Mouse (Mus musculus) liver, embryonic 15.5 days (tissue): ENCODE measurements at regions not wholly inside any gene's neighbourhood (a gene's known extent, or its start where the extent isn't known, plus 50 kb on each side); places are given as distances from the start of the nearest gene placed in this dataset.

Source experiments
- ATAC-seq: fragments of 200-750 bp; cut with Nextera tagmentation; 2 replicates; pipeline ENCODE4 v1.8.0; 2017; ENCODE audit warnings: moderate number of reproducible peaks, mild to moderate bottlenecking, moderate library complexity; ENCODE audit not compliant: insufficient read depth
- H3K27ac ChIP-seq: fragments of 300-500 bp; sonication (generic); replicated peaks from 2 replicates; pipeline ENCODE4 v1.5.1; 2015; ENCODE audit warnings: mild to moderate bottlenecking, inconsistent platforms
- H3K27me3 ChIP-seq: fragments of 300-500 bp; sonication (generic); 2 replicates; pipeline ENCODE4 v1.6.1; 2015; ENCODE audit warnings: mild to moderate bottlenecking, inconsistent platforms
- H3K36me3 ChIP-seq: fragments of 300-500 bp; sonication (generic); replicated peaks from 2 replicates; pipeline ENCODE4 v1.6.1; 2015; ENCODE audit warnings: moderate library complexity, mild to moderate bottlenecking, inconsistent platforms
- H3K4me1 ChIP-seq: fragments of 300-500 bp; sonication (generic); replicated peaks from 2 replicates; pipeline ENCODE4 v1.6.1; 2015; ENCODE audit warnings: inconsistent platforms
- H3K4me2 ChIP-seq: fragments of 300-500 bp; sonication (generic); 2 replicates; pipeline ENCODE4 v1.6.1; 2015; ENCODE audit warnings: moderate library complexity, mild to moderate bottlenecking, inconsistent platforms
- H3K4me3 ChIP-seq: fragments of 300-500 bp; sonication (generic); replicated peaks from 2 replicates; pipeline ENCODE4 v1.5.1; 2015; ENCODE audit warnings: mild to moderate bottlenecking, inconsistent platforms
- H3K9ac ChIP-seq: fragments of 300-500 bp; sonication (generic); 2 replicates; pipeline ENCODE4 v1.6.1; 2015; ENCODE audit warnings: moderate library complexity, mild to moderate bottlenecking, inconsistent platforms
- H3K9me3 ChIP-seq: fragments of 300-500 bp; sonication (generic); replicated peaks from 2 replicates; pipeline ENCODE4 v1.6.1; 2016; ENCODE audit warnings: inconsistent platforms
- WGBS: fragments of 180-500 bp; shearing (Covaris S2); methylation state at CpG from one replicate; pipeline ENCODE4 v1.1.7; 2015; ENCODE audit warnings: mixed read lengths; ENCODE audit not compliant: insufficient replicate concordance; 5-methylcytosine and 5-hydroxymethylcytosine counted together

- Histone ChIP-seq H3K4me3 (no peak overlapping the region), H3K27me3 (no peaks in the 10 kb centered on the region), H3K36me3 (no peaks in the 10 kb centered on the region), H3K4me1 (no peaks in the 10 kb centered on the region), H3K9ac (no peak overlapping the region), H3K9me3 (no peaks in the 10 kb centered on the region), H3K27ac (no peak overlapping the region), H3K4me2 (no peak overlapping the region)
- ATAC-seq, result no peak
- 71% methylated on average over 6 of the region's 6 CpGs for WGBS
Measured at GRCm38 (mm10) chr11:112889760-112890159, 107.7 kb downstream of the Sox9 start.

GRCm38 (mm10) chr11:112897597-112897996, 115.6 kb downstream of the Sox9 start:
- Histone ChIP-seq H3K9me3 (no peaks in the 10 kb centered on the region), H3K4me1 (no peaks in the 10 kb centered on the region), H3K27ac (no peak overlapping the region), H3K36me3 (no peaks in the 10 kb centered on the region), H3K4me2 (no peak overlapping the region), H3K27me3 (no peaks in the 10 kb centered on the region), H3K4me3 (no peak overlapping the region), H3K9ac (no peak overlapping the region)
- ATAC-seq, result no peak
- WGBS, result 49% methylated on average over 2 of the region's 2 CpGs

- H3K4me1 ChIP-seq, result no peaks in the 10 kb centered on the region
- no peaks in the 10 kb centered on the region for H3K27me3 ChIP-seq
- no peaks in the 10 kb centered on the region for H3K36me3 ChIP-seq
- H3K9me3 ChIP-seq, result no peaks in the 10 kb centered on the region
- H3K4me3 ChIP-seq, result no peak overlapping the region
- no peak overlapping the region for H3K27ac ChIP-seq
- no peak overlapping the region for H3K9ac ChIP-seq
- no peak overlapping the region for H3K4me2 ChIP-seq
- 52% methylated on average over 3 of the region's 3 CpGs for WGBS
- no peak for ATAC-seq
Measured at GRCm38 (mm10) chr11:112902618-112903017, 120.6 kb downstream of the Sox9 start.

GRCm38 (mm10) chr11:112910309-112910708, 128.3 kb downstream of the Sox9 start:
- no peaks in the 10 kb centered on the region for H3K36me3 ChIP-seq
- no peak overlapping the region for H3K27ac ChIP-seq
- H3K4me1 ChIP-seq, result no peaks in the 10 kb centered on the region
- no peak overlapping the region for H3K4me2 ChIP-seq
- ATAC-seq, result no peak
- H3K9ac ChIP-seq, result no peak overlapping the region
- WGBS, result 55% methylated on average over 5 of the region's 5 CpGs
- H3K9me3 ChIP-seq, result no peaks in the 10 kb centered on the region
- H3K4me3 ChIP-seq, result no peak overlapping the region
- H3K27me3 ChIP-seq, result no peaks in the 10 kb centered on the region

- H3K9me3 ChIP-seq, result no peaks in the 10 kb centered on the region
- H3K4me3 ChIP-seq, result no peak overlapping the region
- H3K27ac ChIP-seq, result no peak overlapping the region
- no peak overlapping the region for H3K4me2 ChIP-seq
- no peak overlapping the region for H3K9ac ChIP-seq
- WGBS, result 58% methylated on average over 3 of the region's 3 CpGs
- no peak for ATAC-seq
- no peaks in the 10 kb centered on the region for H3K27me3 ChIP-seq
- H3K36me3 ChIP-seq, result no peaks in the 10 kb centered on the region
- no peaks in the 10 kb centered on the region for H3K4me1 ChIP-seq
Measured at GRCm38 (mm10) chr11:112912875-112913274, 130.9 kb downstream of the Sox9 start.

GRCm38 (mm10) chr11:112916923-112917322, 134.9 kb downstream of the Sox9 start:
- H3K9ac ChIP-seq, result no peak overlapping the region
- no peaks in the 10 kb centered on the region for H3K27me3 ChIP-seq
- ATAC-seq, result no peak
- no peak overlapping the region for H3K4me2 ChIP-seq
- no peak overlapping the region for H3K4me3 ChIP-seq
- no peaks in the 10 kb centered on the region for H3K4me1 ChIP-seq
- H3K9me3 ChIP-seq, result no peaks in the 10 kb centered on the region
- no peak overlapping the region for H3K27ac ChIP-seq
- no peaks in the 10 kb centered on the region for H3K36me3 ChIP-seq
- 57% methylated on average over 1 of the region's 1 CpGs for WGBS

GRCm38 (mm10) chr11:112920131-112920530, 138.1 kb downstream of the Sox9 start:
- H3K27me3 ChIP-seq, result no peaks in the 10 kb centered on the region
- H3K27ac ChIP-seq, result no peak overlapping the region
- no peak overlapping the region for H3K4me2 ChIP-seq
- no peaks in the 10 kb centered on the region for H3K36me3 ChIP-seq
- H3K4me3 ChIP-seq, result no peak overlapping the region
- H3K9me3 ChIP-seq, result no peaks in the 10 kb centered on the region
- WGBS, result 56% methylated on average over 4 of the region's 4 CpGs
- no peaks in the 10 kb centered on the region for H3K4me1 ChIP-seq
- no peak for ATAC-seq
- no peak overlapping the region for H3K9ac ChIP-seq

GRCm38 (mm10) chr11:112924577-112924976, 142.6 kb downstream of the Sox9 start:
- H3K4me2 ChIP-seq, result no peak overlapping the region
- ATAC-seq, result no peak
- no peaks in the 10 kb centered on the region for H3K9me3 ChIP-seq
- WGBS, result 38% methylated on average over 1 of the region's 1 CpGs
- H3K9ac ChIP-seq, result no peak overlapping the region
- H3K36me3 ChIP-seq, result no peaks in the 10 kb centered on the region
- no peaks in the 10 kb centered on the region for H3K4me1 ChIP-seq
- H3K4me3 ChIP-seq, result no peak overlapping the region
- H3K27ac ChIP-seq, result no peak overlapping the region
- H3K27me3 ChIP-seq, result no peaks in the 10 kb centered on the region

- H3K9ac ChIP-seq, result no peak overlapping the region
- 42% methylated on average over 6 of the region's 6 CpGs for WGBS
- H3K27me3 ChIP-seq, result no peaks in the 10 kb centered on the region
- H3K4me2 ChIP-seq, result no peak overlapping the region
- no peak for ATAC-seq
- H3K4me1 ChIP-seq, result no peaks in the 10 kb centered on the region
- no peak overlapping the region for H3K27ac ChIP-seq
- no peak overlapping the region for H3K4me3 ChIP-seq
- H3K36me3 ChIP-seq, result no peaks in the 10 kb centered on the region
- H3K9me3 ChIP-seq, result no peaks in the 10 kb centered on the region
Measured at GRCm38 (mm10) chr11:112925140-112925539, 143.1 kb downstream of the Sox9 start.

GRCm38 (mm10) chr11:112926330-112927025, 144.5 kb downstream of the Sox9 start:
- Histone ChIP-seq H3K27me3 (no peaks in the 10 kb centered on the region), H3K4me2 (no peak overlapping the region), H3K4me3 (no peak overlapping the region), H3K4me1 (no peaks in the 10 kb centered on the region), H3K27ac (no peak overlapping the region), H3K36me3 (no peaks in the 10 kb centered on the region), H3K9me3 (no peaks in the 10 kb centered on the region), H3K9ac (no peak overlapping the region)
- WGBS, result 72% methylated on average over 19 of the region's 19 CpGs
- ATAC-seq, result no peak

- ATAC-seq, result no peak
- Histone ChIP-seq H3K27me3 (no peaks in the 10 kb centered on the region), H3K9ac (no peak overlapping the region), H3K4me3 (no peak overlapping the region), H3K27ac (no peak overlapping the region), H3K36me3 (no peaks in the 10 kb centered on the region), H3K9me3 (no peaks in the 10 kb centered on the region), H3K4me1 (no peaks in the 10 kb centered on the region), H3K4me2 (no peak overlapping the region)
- WGBS, result 41% methylated on average over 10 of the region's 10 CpGs
Measured at GRCm38 (mm10) chr11:112930186-112930808, 148.3 kb downstream of the Sox9 start.

GRCm38 (mm10) chr11:112938035-112938434, 156.0 kb downstream of the Sox9 start:
- ATAC-seq, result no peak
- no peak overlapping the region for H3K27ac ChIP-seq
- no peaks in the 10 kb centered on the region for H3K27me3 ChIP-seq
- no peak overlapping the region for H3K4me3 ChIP-seq
- no peak overlapping the region for H3K9ac ChIP-seq
- no peak overlapping the region for H3K4me2 ChIP-seq
- no peaks in the 10 kb centered on the region for H3K4me1 ChIP-seq
- 72% methylated on average over 10 of the region's 10 CpGs for WGBS
- no peaks in the 10 kb centered on the region for H3K9me3 ChIP-seq
- no peaks in the 10 kb centered on the region for H3K36me3 ChIP-seq
